Comparison of ENCODE assay signal across 27 mouse cellular contexts in the genomic region with DNA sequence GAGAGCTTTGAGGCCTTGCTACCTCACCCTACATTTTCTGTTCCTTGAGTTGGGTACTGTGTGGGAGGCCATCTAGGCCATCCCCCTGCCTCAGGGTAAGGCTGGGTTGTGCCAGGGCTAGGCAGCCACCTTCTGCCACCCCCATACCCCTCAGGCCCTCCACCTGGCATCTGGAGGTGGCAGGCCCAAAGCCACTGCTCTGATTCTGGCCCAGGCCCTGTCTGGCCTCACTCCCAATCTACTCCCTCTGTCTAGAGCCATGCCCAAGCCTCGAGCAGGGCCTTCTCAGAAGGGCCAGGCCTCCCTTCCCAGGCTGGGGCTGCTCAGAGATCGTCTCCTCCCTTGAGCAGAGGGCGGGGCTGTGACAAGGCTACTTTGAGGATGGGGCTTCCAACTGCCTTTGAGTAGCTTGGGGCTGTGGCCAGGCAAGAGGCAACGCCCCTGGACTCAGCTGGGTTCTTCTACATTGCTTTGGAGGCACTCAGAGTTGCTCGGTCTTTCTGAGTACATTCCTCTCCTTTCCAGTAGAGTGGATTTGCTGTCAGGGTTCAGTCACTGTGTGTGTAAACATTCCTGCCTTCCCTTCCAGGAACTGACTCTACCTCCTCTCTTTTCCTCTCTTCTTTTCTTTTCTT. TPM values are rescaled to one million over a fixed set of nuclear protein-coding genes. Genes with fewer than 3 reads are reported as not detected.
A peak's percentile ranks its signal among the peaks of the same experiment; 100 is the strongest.
DNase-seq lines count a peak whose midpoint lies in the region; ATAC-seq and TF ChIP-seq lines count a peak whose summit lies in the region.
"Had no signal": no experiment of that assay in that cellular context is flagged by ENCODE, and none has a peak within 500 bp of the region (broad histone marks: within the 10 kb centered on the region; RNA-seq: fewer than 3 reads in every experiment).

No protein-coding gene starts in this region.

- H3K27me3 ChIP-seq in heart, embryonic 10.5 days (ENCODE audit: insufficient read depth, poor library complexity, severe bottlenecking): peaks cover 43% of the 10 kb centered on the region
- H3K27me3 ChIP-seq in lung, embryonic 15.5 days: peaks cover 28% of the 10 kb centered on the region
- H3K27me3 ChIP-seq in G1E (ENCODE audit: insufficient read depth, low read length): no peaks in the 10 kb centered on the region

- H3K4me3 ChIP-seq in heart, embryonic 10.5 days: no peak overlapping the region
- no peak overlapping the region for H3K4me3 ChIP-seq in lung, embryonic 15.5 days
- peak overlapping the region; percentile 30; the same call in 1 of the 2 replicates for H3K4me3 ChIP-seq in G1E (ENCODE audit: low read depth, low read length)
- H3K4me3 ChIP-seq: erythroblast, embryonic 14.5 days; heart, embryonic 12.5 days; intestine, embryonic 15.5 days; layer of hippocampus, adult 2 months; megakaryocyte, embryonic 14.5 days; neural tube, embryonic 13.5 days had no signal

- no peaks in the 10 kb centered on the region for H3K36me3 ChIP-seq in heart, embryonic 10.5 days
- H3K36me3 ChIP-seq in lung, embryonic 15.5 days: no peaks in the 10 kb centered on the region
- no peaks in the 10 kb centered on the region for H3K36me3 ChIP-seq in G1E (replicated peaks)
- H3K36me3 ChIP-seq: heart, embryonic 12.5 days; intestine, embryonic 15.5 days; neural tube, embryonic 13.5 days had no signal

- H3K4me1 ChIP-seq in heart, embryonic 10.5 days: peaks cover 17% of the 10 kb centered on the region
- peaks cover 11% of the 10 kb centered on the region for H3K4me1 ChIP-seq in lung, embryonic 15.5 days
- H3K4me1 ChIP-seq in G1E (ENCODE audit: insufficient read depth, low read depth, low read length): no peaks in the 10 kb centered on the region

- WGBS in heart, embryonic 10.5 days: 27% methylated on average over 5 of the region's 5 CpGs
- 20% methylated on average over 5 of the region's 5 CpGs for WGBS in lung, embryonic 15.5 days

- intact Hi-C loops in heart, postnatal 10 days (cut with DNase I): no loop called here
- intact Hi-C loops in left cerebral cortex, postnatal 25 days (cut with DNase I): no loop called here

- TF ChIP-seq CTCF in G1E (IDR thresholded peaks at IDR 0.05; ENCODE audit: low read depth, low read length): no peak

- peak overlapping the region; percentile 59; the same call in 1 of the 2 replicates for H3K27ac ChIP-seq in heart, embryonic 10.5 days
- H3K27ac ChIP-seq in lung, embryonic 15.5 days: 0 out of 2 replicates have a peak overlapping the region, but pooled peaks have one; percentile 0
- H3K27ac ChIP-seq: hindbrain, embryonic 14.5 days; intestine, embryonic 15.5 days; kidney, postnatal 0 days; layer of hippocampus, adult 2 months; neural tube, embryonic 13.5 days had no signal

- no peak overlapping the region for H3K4me2 ChIP-seq in lung, embryonic 15.5 days
- H3K4me2 ChIP-seq: heart, embryonic 12.5 days; hindbrain, embryonic 14.5 days; intestine, embryonic 15.5 days; neural tube, embryonic 13.5 days had no signal

- no peaks in the 10 kb centered on the region for H3K9me3 ChIP-seq in heart, embryonic 10.5 days
- no peaks in the 10 kb centered on the region for H3K9me3 ChIP-seq in lung, embryonic 15.5 days
- peaks cover 72% of the 10 kb centered on the region for H3K9me3 ChIP-seq in G1E (replicated peaks)
- H3K9me3 ChIP-seq: heart, embryonic 12.5 days; intestine, embryonic 15.5 days; megakaryocyte, embryonic 14.5 days; neural tube, embryonic 13.5 days had no signal

- ATAC-seq in lung, embryonic 15.5 days (ENCODE audit: borderline replicate concordance, extremely low read depth, low FRiP score, low TSS enrichment): no peak
- ATAC-seq in G1E (ENCODE audit: extremely low read depth, insufficient number of reproducible peaks, low FRiP score, poor library complexity, severe bottlenecking): no peak
- ATAC-seq: forebrain, embryonic 16.5 days; intestine, embryonic 15.5 days had no signal

- no peak overlapping the region for H3K9ac ChIP-seq in lung, embryonic 15.5 days
- H3K9ac ChIP-seq: heart, embryonic 12.5 days; hindbrain, embryonic 14.5 days; intestine, embryonic 15.5 days; neural tube, embryonic 13.5 days had no signal

- DNase-seq in heart, embryonic 10.5 days (ENCODE audit: low spot score): no peak
- no peak for DNase-seq in heart, postnatal 10 days
- DNase-seq in lung, postnatal 25 days (ENCODE audit: low spot score): no peak
- DNase-seq in G1E (ENCODE audit: low spot score): no peak
- peak; percentile 96 for DNase-seq in fat pad, adult 2 months (ENCODE audit: extremely low read depth, low read depth, low spot score)
- no peak for DNase-seq in adrenal gland, postnatal 25 days
- no peak for DNase-seq in left cerebral cortex, postnatal 25 days (ENCODE audit: low spot score in 2 of 2)
- DNase-seq: cerebellum, adult 2 months; layer of hippocampus, postnatal 36 days; liver; midbrain, embryonic 14.5 days; thymus, postnatal 4 days had no signal

RNA-seq across cellular contexts. Expression of gene Gjb3, which starts 4.3 kb away (rescaled TPM):
- polyA plus RNA-seq in heart, embryonic 10.5 days (2016; fragmentation: Nextera tagmentation; extraction: Ambion mirVana): 0.90 and 3.2 TPM in 2 replicates
- total RNA-seq in heart, postnatal 10 days (2021): under 1 TPM; 0.22 to 0.37 TPM
- polyA plus RNA-seq in lung, embryonic 15.5 days (2015; fragmentation: Nextera tagmentation; extraction: Ambion mirVana): 1.6 and 2.0 TPM in 2 replicates
- total RNA-seq in G1E (2014; fragmentation: Nextera tagmentation) (not detected in 2 replicates), G1E (2017) (0.06 TPM in 1 of 2 replicates, not detected in the other)
- polyA plus RNA-seq in G1E (2012): not detected in 2 replicates
- not detected in 2 replicates for total RNA-seq in adrenal gland, postnatal 25 days (2021)
- total RNA-seq in left cerebral cortex, postnatal 25 days (2021): under 1 TPM in 1 of 2 experiments, not detected in 1; 0.27 TPM
- total RNA-seq: CH12.LX; gastrocnemius, postnatal 4 days had no signal
- polyA plus RNA-seq: erythroblast, embryonic 14.5 days; forebrain, embryonic 16.5 days; heart, embryonic 12.5 days; hindbrain, embryonic 14.5 days; neural tube, embryonic 13.5 days had no signal

RNA-seq across cellular contexts. Expression of gene Gjb4, which starts 18.9 kb away (rescaled TPM):
- not detected in 2 replicates for polyA plus RNA-seq in heart, embryonic 10.5 days (2016; fragmentation: Nextera tagmentation; extraction: Ambion mirVana)
- total RNA-seq in heart, postnatal 10 days (2021): not detected
- 0.10 TPM in 1 of 2 replicates, not detected in the other for polyA plus RNA-seq in lung, embryonic 15.5 days (2015; fragmentation: Nextera tagmentation; extraction: Ambion mirVana)
- total RNA-seq in G1E (2014; fragmentation: Nextera tagmentation) (not detected in 2 replicates), G1E (2017) (0.06 and 0.11 TPM in 2 replicates)
- not detected in 2 replicates for polyA plus RNA-seq in G1E (2012)
- total RNA-seq in adrenal gland, postnatal 25 days (2021): not detected in 2 replicates
- total RNA-seq in left cerebral cortex, postnatal 25 days (2021): not detected
- total RNA-seq: adrenal gland, postnatal 4 days; CH12.LX; gastrocnemius, postnatal 4 days; heart, postnatal 25 days; layer of hippocampus, adult 2 months; left cerebral cortex, postnatal 14 days had no signal
- polyA plus RNA-seq: erythroblast, embryonic 14.5 days; forebrain, embryonic 16.5 days; heart, embryonic 12.5 days; midbrain, embryonic 14.5 days; neural tube, embryonic 13.5 days had no signal

RNA-seq across cellular contexts. Expression of gene Gja4, which starts 21.1 kb away (rescaled TPM):
- polyA plus RNA-seq in heart, embryonic 10.5 days (2016; fragmentation: Nextera tagmentation; extraction: Ambion mirVana): 32.7 and 48.8 TPM in 2 replicates
- total RNA-seq in heart, postnatal 10 days (2021): 10 to 100 TPM; 28.2 to 30.2 TPM
- 31.2 and 33.2 TPM in 2 replicates for polyA plus RNA-seq in lung, embryonic 15.5 days (2015; fragmentation: Nextera tagmentation; extraction: Ambion mirVana)
- not detected in 2 replicates for total RNA-seq in G1E (2014; fragmentation: Nextera tagmentation)
- total RNA-seq in G1E (2017): 0.11 and 0.12 TPM in 2 replicates
- polyA plus RNA-seq in G1E (2012): not detected in 2 replicates
- 2.2 and 3.0 TPM in 2 replicates for total RNA-seq in adrenal gland, postnatal 25 days (2021)
- total RNA-seq in left cerebral cortex, postnatal 25 days (2021): 1 to 10 TPM; 3.1 to 4.8 TPM
- total RNA-seq: CH12.LX had no signal
- polyA plus RNA-seq: erythroblast, embryonic 14.5 days had no signal

RNA-seq across cellular contexts. Expression of gene Gjb5, which starts 23.0 kb away (rescaled TPM):
- 0.58 and 1.8 TPM in 2 replicates for polyA plus RNA-seq in heart, embryonic 10.5 days (2016; fragmentation: Nextera tagmentation; extraction: Ambion mirVana)
- under 1 TPM; 0.53 to 0.55 TPM for total RNA-seq in heart, postnatal 10 days (2021)
- polyA plus RNA-seq in lung, embryonic 15.5 days (2015; fragmentation: Nextera tagmentation; extraction: Ambion mirVana): 0.57 and 0.60 TPM in 2 replicates
- total RNA-seq in G1E (2014; fragmentation: Nextera tagmentation): not detected in 2 replicates
- total RNA-seq in G1E (2017): 0.27 TPM in 1 of 2 replicates, not detected in the other
- not detected in 2 replicates for polyA plus RNA-seq in G1E (2012)
- total RNA-seq in adrenal gland, postnatal 25 days (2021): not detected in 2 replicates
- not detected for total RNA-seq in left cerebral cortex, postnatal 25 days (2021)
- total RNA-seq: layer of hippocampus, adult 2 months; layer of hippocampus, postnatal 36 days; left cerebral cortex, postnatal 14 days had no signal
- polyA plus RNA-seq: erythroblast, embryonic 14.5 days; midbrain, embryonic 14.5 days had no signal
